Mouse (Mus musculus) spleen, adult 18-20 months (tissue): Measurements from ENCODE around the gene Fem1a.

Source experiments
- DNase-seq, 2 experiments: peaks; one replicate each; pipeline ENCODE4 v3.0.0; 2022; ENCODE audit warnings: mixed read lengths in 2 of 2

Gene Fem1a

GRCm38 (mm10) chr17:56256239-56256881 is at the start of gene Fem1a:
Gene Fem1a (plus strand): TSS chr17:56256810.
- DNase-seq: peak; percentile 82 to 87

GRCm38 (mm10) chr17:56206986-56207674 is 49.5 kb upstream of the Fem1a start:
- DNase-seq: no peak

- no peak for DNase-seq
Observed at GRCm38 (mm10) chr17:56207963-56208530, 48.6 kb upstream of the Fem1a start.

DNA sequence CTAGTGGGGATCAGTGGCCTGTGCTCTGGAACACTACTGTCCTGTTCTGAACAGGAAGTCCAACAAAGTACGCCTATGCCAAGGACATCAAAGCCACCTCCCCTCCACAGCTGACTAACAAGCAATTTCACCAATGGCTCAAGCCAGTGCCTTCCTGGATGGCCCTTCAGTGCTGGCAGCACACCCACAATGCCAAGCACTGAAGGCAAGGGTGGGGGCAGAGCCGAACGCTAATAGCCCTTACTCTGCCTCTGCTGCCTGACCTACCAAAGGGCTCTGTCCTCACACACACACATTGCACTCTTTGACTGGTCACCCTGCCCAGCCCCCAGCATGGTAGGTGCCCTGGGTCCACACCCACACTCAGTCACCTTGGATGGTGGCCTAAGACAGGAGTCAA is 47.8 kb upstream of the Fem1a start:
- no peak for DNase-seq

GRCm38 (mm10) chr17:56211090-56211489 is 45.5 kb upstream of the Fem1a start:
- no peak for DNase-seq

- no peak for DNase-seq
Observed at GRCm38 (mm10) chr17:56212676-56213075, 43.9 kb upstream of the Fem1a start.

GRCm38 (mm10) chr17:56214229-56214628 is 42.4 kb upstream of the Fem1a start:
- DNase-seq: no peak

DNA sequence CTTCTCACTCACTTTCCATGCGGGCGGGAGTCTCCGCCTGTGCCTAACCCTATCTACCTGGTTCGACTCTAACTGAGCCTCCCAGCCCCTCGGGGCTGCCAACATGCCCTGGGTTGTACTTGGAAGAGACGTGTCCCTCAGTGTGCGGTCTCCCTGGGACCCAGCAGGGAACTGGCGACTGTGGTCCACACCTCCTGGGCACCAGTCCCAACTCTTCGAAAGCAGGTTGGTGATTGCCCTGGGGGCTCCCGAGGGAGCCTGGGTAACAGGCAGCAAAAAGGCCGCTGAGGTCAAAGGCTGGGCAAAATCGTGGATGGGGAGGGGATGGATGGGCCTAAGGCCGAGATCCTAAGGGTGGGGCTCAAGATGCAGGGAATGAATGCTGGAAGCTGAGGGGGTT is 38.9 kb upstream of the Fem1a start:
- DNase-seq: no peak

- peak; percentile 79 to 80 for DNase-seq
Observed at GRCm38 (mm10) chr17:56218377-56219191, 38.0 kb upstream of the Fem1a start, which contains the start of gene Dpp9. Gene Dpp9 (minus strand): TSS chr17:56218905.

GRCm38 (mm10) chr17:56219251-56219650 is 37.4 kb upstream of the Fem1a start:
- no peak for DNase-seq

- no peak for DNase-seq
Observed at GRCm38 (mm10) chr17:56219805-56220204, 36.8 kb upstream of the Fem1a start.

GRCm38 (mm10) chr17:56224916-56225315 is 31.7 kb upstream of the Fem1a start:
- DNase-seq: no peak

DNA sequence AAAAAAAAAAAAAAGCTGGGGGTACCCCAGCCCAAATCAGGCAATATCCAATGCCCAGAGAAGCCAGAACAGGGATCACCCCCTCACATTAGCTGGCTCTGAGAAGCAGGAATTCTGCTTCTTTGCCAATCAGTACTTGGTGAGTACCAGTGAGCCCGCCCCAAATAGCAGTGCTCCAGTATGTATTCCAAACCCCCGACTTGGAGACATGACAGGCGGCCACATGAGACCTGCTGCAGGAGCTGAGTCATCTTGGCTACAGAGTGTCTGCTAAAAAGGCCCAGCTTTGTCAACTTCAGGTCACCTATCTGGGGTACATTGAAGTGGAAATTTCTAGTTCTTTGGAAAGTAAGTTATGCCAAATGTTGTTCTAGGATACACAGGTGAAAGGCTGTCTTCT is 30.0 kb upstream of the Fem1a start:
- no peak for DNase-seq

DNA sequence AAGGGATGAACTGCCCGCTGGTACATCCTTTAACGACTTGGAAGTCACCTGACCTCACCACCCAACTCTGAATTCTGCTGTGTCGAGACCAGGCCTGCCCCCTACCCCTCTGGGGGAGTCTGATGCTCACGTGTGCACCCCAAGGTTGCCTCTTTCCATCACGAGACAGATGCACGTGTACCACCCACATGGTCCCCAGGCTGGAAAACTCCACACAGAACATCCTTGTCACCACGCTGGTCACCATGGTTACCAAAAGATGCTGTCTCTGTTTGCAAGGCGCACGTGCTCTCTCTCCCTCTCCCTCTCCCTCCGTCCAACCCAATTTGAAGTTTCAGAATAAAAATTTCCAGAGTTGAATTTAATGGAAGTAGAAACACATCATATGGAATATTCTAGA is 26.7 kb upstream of the Fem1a start:
- no peak for DNase-seq

- no peak for DNase-seq
Observed at GRCm38 (mm10) chr17:56233389-56233788, 23.2 kb upstream of the Fem1a start.

- no peak for DNase-seq
Observed at GRCm38 (mm10) chr17:56233818-56234469, 22.7 kb upstream of the Fem1a start.

- DNase-seq: peak; percentile 57 to 77
Observed at GRCm38 (mm10) chr17:56241541-56242401, 14.8 kb upstream of the Fem1a start.

DNA sequence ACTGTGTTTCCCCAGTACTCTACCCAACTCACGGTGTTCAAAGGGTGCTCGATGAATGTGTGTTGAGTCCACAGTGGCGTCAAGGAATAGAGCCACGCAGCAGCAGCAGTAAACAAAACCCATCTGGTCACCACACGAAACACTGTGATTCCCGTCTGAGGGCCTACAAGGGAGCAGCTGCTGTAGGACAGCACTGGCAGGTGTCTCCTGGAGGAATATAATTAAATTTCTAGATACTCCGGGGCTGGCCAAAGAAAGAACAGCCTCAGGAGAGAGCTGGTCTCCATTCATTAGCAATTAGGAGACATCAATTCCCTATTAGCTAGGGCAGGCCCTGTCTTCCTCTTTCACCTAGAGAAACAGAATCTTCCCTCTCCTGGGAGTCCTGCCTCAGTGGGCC is 11.0 kb upstream of the Fem1a start:
- no peak for DNase-seq

- DNase-seq: peak; percentile 47 to 82
Observed at GRCm38 (mm10) chr17:56251136-56251829, 5.3 kb upstream of the Fem1a start.

DNA sequence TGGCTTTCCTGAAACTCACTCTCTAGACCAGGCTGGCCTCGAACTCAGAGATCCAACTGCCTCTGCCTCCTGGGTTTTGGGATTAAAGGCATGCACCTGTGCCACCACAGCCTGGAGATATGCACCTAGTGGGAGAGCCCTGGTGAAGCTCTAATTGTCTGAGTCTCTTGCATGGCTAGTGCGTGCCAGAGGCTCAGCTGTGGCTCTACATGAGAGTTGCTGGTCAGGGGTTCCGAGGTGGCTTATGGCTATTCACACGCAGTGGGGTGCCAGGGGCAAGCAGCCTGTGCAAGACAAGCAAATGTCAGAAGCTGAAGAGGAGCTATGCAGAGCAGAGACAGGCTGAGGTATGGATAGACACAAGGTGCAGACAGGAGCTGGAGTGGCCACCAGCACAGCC is 1.9 kb upstream of the Fem1a start:
- no peak for DNase-seq

GRCm38 (mm10) chr17:56255429-56255828 is 1.2 kb upstream of the Fem1a start:
- no peak for DNase-seq
